Mouse (Mus musculus): ENCODE results near the gene Armc7. TPM values are rescaled to one million over a fixed set of nuclear protein-coding genes. Genes with fewer than 3 reads are reported as not detected.

Gene Armc7
- polyA plus RNA-seq, 1 experiment, result 8.5 TPM

DNA sequence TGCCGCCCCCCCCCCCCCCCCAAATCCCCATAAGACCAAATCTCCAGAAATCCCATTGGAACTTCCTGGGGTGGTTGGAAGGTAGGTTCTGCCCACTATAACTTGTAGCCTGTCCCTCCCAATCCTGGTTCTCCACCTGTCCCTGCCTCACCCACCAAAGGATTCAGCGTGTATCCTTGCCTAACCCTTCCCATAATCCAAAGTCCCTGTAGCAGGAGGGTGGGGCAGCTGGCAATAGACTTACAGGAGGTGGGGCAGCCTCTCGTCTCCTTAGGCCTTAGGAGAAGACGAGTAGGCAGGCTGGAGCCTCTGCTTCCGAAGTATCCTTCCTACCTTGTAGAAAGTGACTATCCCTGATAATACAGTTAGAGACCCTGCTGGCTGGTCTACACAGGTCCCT, 19.3 kb upstream of the Armc7 start:
- DNase-seq, result no peak
- H3K27me3 ChIP-seq (ENCODE audit: control insufficient read depth, insufficient read depth, low read length), result no peaks in the 10 kb centered on the region
- no peaks in the 10 kb centered on the region; the same call in 1 of the 2 replicates for H3K4me1 ChIP-seq (ENCODE audit: control insufficient read depth, insufficient read depth, low read length)
- TF ChIP-seq POLR2A (IDR thresholded peaks at IDR 0.05; ENCODE audit: borderline replicate concordance, insufficient read depth, low read length) (no peak), CTCF (IDR thresholded peaks at IDR 0.05; ENCODE audit: borderline replicate concordance, insufficient read depth, low read depth, low read length) (no peak)
- no peak overlapping the region for H3K4me3 ChIP-seq (replicated peaks; ENCODE audit: insufficient read depth, low read depth, low read length)
- H3K27ac ChIP-seq (ENCODE audit: insufficient read depth, low read length), result no peak overlapping the region
- 94% methylated on average over 5 of the region's 5 CpGs for WGBS

DNA sequence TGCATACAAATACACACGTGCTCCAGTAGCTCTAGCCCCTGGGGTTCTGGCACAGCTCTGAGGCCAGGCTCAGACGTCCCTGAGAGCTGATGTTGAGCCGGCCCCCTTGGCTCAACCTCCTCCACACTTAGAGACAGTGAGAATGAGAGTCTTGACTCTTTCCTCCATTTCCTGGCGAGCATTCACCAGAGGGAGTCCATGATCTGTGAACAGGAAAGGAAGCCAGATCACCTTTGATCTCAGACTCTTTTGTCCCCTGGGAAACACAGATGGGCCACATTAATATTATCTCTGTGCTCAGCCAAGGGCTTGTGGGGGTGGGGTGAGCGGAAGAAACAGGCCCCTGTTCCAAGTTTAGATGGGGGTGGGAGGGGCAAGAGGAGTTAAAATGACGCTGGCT, 18.1 kb upstream of the Armc7 start:
- Histone ChIP-seq H3K4me3 (replicated peaks; ENCODE audit: insufficient read depth, low read depth, low read length) (no peak overlapping the region), H3K4me1 (ENCODE audit: control insufficient read depth, insufficient read depth, low read length) (peaks cover 6% of the 10 kb centered on the region), H3K27me3 (ENCODE audit: control insufficient read depth, insufficient read depth, low read length) (no peaks in the 10 kb centered on the region), H3K27ac (ENCODE audit: insufficient read depth, low read length) (no peak overlapping the region)
- WGBS, result 27% methylated on average over 6 of the region's 6 CpGs
- no peak for DNase-seq
- TF ChIP-seq CTCF (IDR thresholded peaks at IDR 0.05; ENCODE audit: borderline replicate concordance, insufficient read depth, low read depth, low read length) (no peak), POLR2A (IDR thresholded peaks at IDR 0.05; ENCODE audit: borderline replicate concordance, insufficient read depth, low read length) (no peak)

- no peak overlapping the region for H3K4me3 ChIP-seq (replicated peaks; ENCODE audit: insufficient read depth, low read depth, low read length)
- H3K27me3 ChIP-seq (ENCODE audit: control insufficient read depth, insufficient read depth, low read length), result no peaks in the 10 kb centered on the region
- peaks cover 9% of the 10 kb centered on the region; the same call in 1 of the 2 replicates for H3K4me1 ChIP-seq (ENCODE audit: control insufficient read depth, insufficient read depth, low read length)
- no peak for TF ChIP-seq POLR2A (IDR thresholded peaks at IDR 0.05; ENCODE audit: borderline replicate concordance, insufficient read depth, low read length)
- TF ChIP-seq CTCF (IDR thresholded peaks at IDR 0.05; ENCODE audit: borderline replicate concordance, insufficient read depth, low read depth, low read length), result no peak
- no peak overlapping the region for H3K27ac ChIP-seq (ENCODE audit: insufficient read depth, low read length)
- WGBS, result 56% methylated on average over 8 of the region's 8 CpGs
- no peak for DNase-seq
Observed at GRCm38 (mm10) chr11:115460976-115461375, 14.5 kb upstream of the Armc7 start.

- H3K27ac ChIP-seq (ENCODE audit: insufficient read depth, low read length), result no peak overlapping the region
- H3K27me3 ChIP-seq (ENCODE audit: control insufficient read depth, insufficient read depth, low read length), result no peaks in the 10 kb centered on the region
- peaks cover 9% of the 10 kb centered on the region; the same call in 1 of the 2 replicates for H3K4me1 ChIP-seq (ENCODE audit: control insufficient read depth, insufficient read depth, low read length)
- TF ChIP-seq CTCF (IDR thresholded peaks at IDR 0.05; ENCODE audit: borderline replicate concordance, insufficient read depth, low read depth, low read length) (no peak), POLR2A (IDR thresholded peaks at IDR 0.05; ENCODE audit: borderline replicate concordance, insufficient read depth, low read length) (no peak)
- no peak for DNase-seq
- H3K4me3 ChIP-seq (replicated peaks; ENCODE audit: insufficient read depth, low read depth, low read length), result no peak overlapping the region
- 51% methylated on average over 5 of the region's 5 CpGs for whole genome bisulfite sequencing
Observed at GRCm38 (mm10) chr11:115461846-115462242, 13.6 kb upstream of the Armc7 start.

DNA sequence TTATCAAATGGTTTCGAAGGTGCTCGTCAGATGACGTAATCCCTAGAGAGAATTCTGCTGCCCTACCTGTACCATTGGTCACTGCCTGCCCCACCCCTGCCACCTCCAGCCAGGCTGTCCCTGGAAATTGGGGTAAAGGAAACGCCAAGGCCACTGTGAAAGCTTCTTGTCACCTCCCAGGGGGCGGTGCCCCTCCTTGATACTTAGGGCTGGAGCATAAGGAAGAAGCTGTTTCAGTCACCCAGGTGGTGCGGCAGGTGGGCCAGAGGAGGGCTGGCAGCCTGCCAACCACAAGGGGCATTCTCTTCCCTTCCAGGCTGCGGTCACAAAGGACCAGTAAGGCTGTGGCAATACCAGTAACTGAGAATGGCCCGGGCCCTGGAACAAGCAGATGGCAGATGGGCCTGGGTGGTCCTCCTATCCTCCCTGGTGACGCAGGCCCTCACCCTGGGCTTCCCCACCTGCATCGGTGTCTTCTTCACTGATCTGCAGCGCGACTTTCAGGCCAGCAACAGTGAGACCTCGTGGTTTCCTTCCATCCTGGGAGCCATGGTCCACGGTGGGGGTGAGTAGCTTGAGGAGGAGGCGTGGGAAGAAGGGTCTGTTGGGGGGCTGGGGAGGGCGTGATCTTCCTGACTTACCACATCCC, 13.1 kb upstream of the Armc7 start, which contains the start of gene Slc16a5:
Gene Slc16a5, plus strand, starts transcription at position 232 of the 649 bp plus-strand sequence.
- WGBS, result 58% methylated on average over 16 of the region's 16 CpGs
- TF ChIP-seq CTCF (IDR thresholded peaks at IDR 0.05; ENCODE audit: borderline replicate concordance, insufficient read depth, low read depth, low read length) (no peak), POLR2A (IDR thresholded peaks at IDR 0.05; ENCODE audit: borderline replicate concordance, insufficient read depth, low read length) (no peak)
- Histone ChIP-seq H3K4me1 (ENCODE audit: control insufficient read depth, insufficient read depth, low read length) (peaks cover 9% of the 10 kb centered on the region; the same call in 1 of the 2 replicates), H3K27me3 (ENCODE audit: control insufficient read depth, insufficient read depth, low read length) (no peaks in the 10 kb centered on the region), H3K27ac (ENCODE audit: insufficient read depth, low read length) (no peak within 1 kb of the TSS), H3K4me3 (replicated peaks; ENCODE audit: insufficient read depth, low read depth, low read length) (no peak within 1 kb of the TSS)
- no peak for DNase-seq

- Histone ChIP-seq H3K4me1 (ENCODE audit: control insufficient read depth, insufficient read depth, low read length) (peaks cover 9% of the 10 kb centered on the region; the same call in 1 of the 2 replicates), H3K4me3 (replicated peaks; ENCODE audit: insufficient read depth, low read depth, low read length) (no peak overlapping the region), H3K27ac (ENCODE audit: insufficient read depth, low read length) (no peak overlapping the region), H3K27me3 (ENCODE audit: control insufficient read depth, insufficient read depth, low read length) (no peaks in the 10 kb centered on the region)
- no peak for DNase-seq
- no peak for TF ChIP-seq CTCF (IDR thresholded peaks at IDR 0.05; ENCODE audit: borderline replicate concordance, insufficient read depth, low read depth, low read length)
- no peak for TF ChIP-seq POLR2A (IDR thresholded peaks at IDR 0.05; ENCODE audit: borderline replicate concordance, insufficient read depth, low read length)
- WGBS, result 81% methylated on average over 11 of the region's 11 CpGs
Observed at GRCm38 (mm10) chr11:115463397-115463796, 12.1 kb upstream of the Armc7 start.

DNA sequence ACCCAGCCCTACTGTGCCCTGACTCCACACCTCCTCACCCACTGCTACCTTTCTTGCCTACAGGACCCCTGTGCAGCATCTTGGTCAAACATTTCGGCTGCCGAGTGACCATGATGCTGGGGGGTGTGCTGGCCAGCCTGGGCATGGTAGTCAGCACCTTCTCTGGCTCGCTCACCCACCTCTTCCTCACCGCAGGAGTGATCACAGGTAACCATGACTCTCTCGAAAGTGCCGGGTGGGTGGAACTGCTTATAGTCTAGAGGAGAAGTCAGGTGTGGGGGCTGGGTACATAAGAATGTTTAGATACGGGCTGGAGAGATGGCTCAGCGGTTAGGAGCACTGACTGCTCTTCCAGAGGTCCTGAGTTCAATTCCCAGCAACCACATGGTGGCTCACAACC, 10.6 kb upstream of the Armc7 start:
- 86% methylated on average over 8 of the region's 8 CpGs for WGBS
- peaks cover 9% of the 10 kb centered on the region; the same call in 1 of the 2 replicates for H3K4me1 ChIP-seq (ENCODE audit: control insufficient read depth, insufficient read depth, low read length)
- no peak for TF ChIP-seq CTCF (IDR thresholded peaks at IDR 0.05; ENCODE audit: borderline replicate concordance, insufficient read depth, low read depth, low read length)
- TF ChIP-seq POLR2A (IDR thresholded peaks at IDR 0.05; ENCODE audit: borderline replicate concordance, insufficient read depth, low read length), result no peak
- H3K27ac ChIP-seq (ENCODE audit: insufficient read depth, low read length), result no peak overlapping the region
- H3K4me3 ChIP-seq (replicated peaks; ENCODE audit: insufficient read depth, low read depth, low read length), result no peak overlapping the region
- no peaks in the 10 kb centered on the region for H3K27me3 ChIP-seq (ENCODE audit: control insufficient read depth, insufficient read depth, low read length)
- DNase-seq, result no peak

GRCm38 (mm10) chr11:115467217-115467618, 8.2 kb upstream of the Armc7 start:
- DNase-seq, result no peak
- TF ChIP-seq POLR2A (IDR thresholded peaks at IDR 0.05; ENCODE audit: borderline replicate concordance, insufficient read depth, low read length) (no peak), CTCF (IDR thresholded peaks at IDR 0.05; ENCODE audit: borderline replicate concordance, insufficient read depth, low read depth, low read length) (no peak)
- H3K4me1 ChIP-seq (ENCODE audit: control insufficient read depth, insufficient read depth, low read length), result peaks cover 5% of the 10 kb centered on the region; the same call in 1 of the 2 replicates
- H3K4me3 ChIP-seq (replicated peaks; ENCODE audit: insufficient read depth, low read depth, low read length), result no peak overlapping the region
- 63% methylated on average over 4 of the region's 4 CpGs for WGBS
- no peaks in the 10 kb centered on the region for H3K27me3 ChIP-seq (ENCODE audit: control insufficient read depth, insufficient read depth, low read length)
- H3K27ac ChIP-seq (ENCODE audit: insufficient read depth, low read length), result no peak overlapping the region

Data from cerebellum, adult 2 months (tissue).